Mouse (Mus musculus) midbrain, embryonic 12.5 days (tissue): ENCODE results near the gene Ing1. TPM values are rescaled to one million over a fixed set of nuclear protein-coding genes. Genes with fewer than 3 reads are reported as not detected.
"Not testable (repeated sequence)": the region's sequence is repeated elsewhere in the genome, so short reads cannot be mapped to it uniquely, and the experiment has no call there.

Experiments used
- ATAC-seq: fragments of 200-750 bp; cut with Nextera tagmentation; 2 replicates; pipeline ENCODE4 v1.8.0; 2017; ENCODE audit warnings: low read depth, moderate TSS enrichment, moderate library complexity; ENCODE audit not compliant: low FRiP score
- H3K27ac ChIP-seq: fragments of 300-500 bp; sonication (generic); replicated peaks from 2 replicates; pipeline ENCODE4 v1.5.1; 2016; ENCODE audit warnings: mild to moderate bottlenecking
- H3K27me3 ChIP-seq: fragments of 300-500 bp; sonication (generic); 2 replicates; pipeline ENCODE4 v1.6.1; 2016; ENCODE audit warnings: mild to moderate bottlenecking
- H3K36me3 ChIP-seq: fragments of 300-500 bp; sonication (generic); 2 replicates; pipeline ENCODE4 v1.6.1; 2016
- H3K4me1 ChIP-seq: fragments of 300-500 bp; sonication (generic); 2 replicates; pipeline ENCODE4 v1.6.1; 2016
- H3K4me2 ChIP-seq: fragments of 300-500 bp; sonication (generic); replicated peaks from 2 replicates; pipeline ENCODE4 v1.6.1; 2016; ENCODE audit warnings: mild to moderate bottlenecking, moderate library complexity
- H3K4me3 ChIP-seq: fragments of 300-500 bp; sonication (generic); 2 replicates; pipeline ENCODE4 v1.5.1; 2016; ENCODE audit warnings: mild to moderate bottlenecking
- H3K9ac ChIP-seq: fragments of 300-500 bp; sonication (generic); replicated peaks from 2 replicates; pipeline ENCODE4 v1.6.1; 2016; ENCODE audit warnings: mild to moderate bottlenecking, moderate library complexity
- H3K9me3 ChIP-seq: fragments of 300-500 bp; sonication (generic); 2 replicates; pipeline ENCODE4 v1.6.1; 2016; ENCODE audit warnings: mild to moderate bottlenecking
- WGBS: fragments of 180-500 bp; shearing (Covaris S2); methylation state at CpG from one replicate; pipeline ENCODE4 v1.1.7; 2016; 5-methylcytosine and 5-hydroxymethylcytosine counted together
- polyA plus RNA-seq: library from polyadenylated mRNA; unstranded; fragments of >200 nt; fragmentation: Nextera tagmentation; extraction: Ambion mirVana; gene quantifications from 2 replicates; pipeline ENCODE4 v1.2.1, GENCODE M21; 2016

Ing1 gene
- polyA plus RNA-seq, 1 experiment from 2014 or later, result 45.2 TPM

DNA sequence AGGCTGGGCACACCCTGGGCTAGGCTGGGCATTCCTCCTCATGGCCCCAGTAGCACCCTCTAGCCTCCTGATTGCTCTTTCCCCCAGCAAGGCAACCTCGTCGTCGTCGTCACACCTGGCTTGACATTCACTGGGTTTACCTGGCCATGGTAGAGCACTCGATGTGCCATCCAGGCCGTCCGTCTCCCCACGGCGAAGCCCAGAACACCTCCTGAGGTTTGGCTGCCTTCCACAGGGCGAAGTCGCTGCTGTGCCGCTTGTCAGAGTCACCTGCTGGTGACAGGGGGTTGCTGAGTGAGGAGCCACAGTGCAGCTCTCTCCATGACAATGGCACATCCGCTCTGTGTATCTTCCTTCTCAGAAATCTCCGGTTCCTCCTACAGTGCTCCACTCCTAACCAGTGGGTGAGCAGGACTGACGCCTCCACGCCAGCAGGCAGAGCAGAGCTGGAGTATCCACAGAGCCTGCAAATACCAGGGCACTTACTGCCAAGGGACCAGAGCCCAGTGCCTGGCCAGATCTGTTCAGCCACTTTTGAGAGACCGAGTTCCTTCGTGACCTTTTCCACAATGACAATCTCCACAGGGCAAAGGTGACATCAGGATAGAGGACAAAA is 25.1 kb upstream of the Ing1 start:
- H3K4me2 ChIP-seq, result no peak overlapping the region
- no peak overlapping the region for H3K9ac ChIP-seq
- no peak overlapping the region for H3K27ac ChIP-seq
- H3K4me3 ChIP-seq, result no peak overlapping the region
- no peaks in the 10 kb centered on the region for H3K27me3 ChIP-seq
- WGBS, result 76% methylated on average over 18 of the region's 18 CpGs
- H3K9me3 ChIP-seq, result no peaks in the 10 kb centered on the region
- ATAC-seq, result no peak
- peaks cover 17% of the 10 kb centered on the region for H3K36me3 ChIP-seq
- H3K4me1 ChIP-seq, result peaks cover 14% of the 10 kb centered on the region

DNA sequence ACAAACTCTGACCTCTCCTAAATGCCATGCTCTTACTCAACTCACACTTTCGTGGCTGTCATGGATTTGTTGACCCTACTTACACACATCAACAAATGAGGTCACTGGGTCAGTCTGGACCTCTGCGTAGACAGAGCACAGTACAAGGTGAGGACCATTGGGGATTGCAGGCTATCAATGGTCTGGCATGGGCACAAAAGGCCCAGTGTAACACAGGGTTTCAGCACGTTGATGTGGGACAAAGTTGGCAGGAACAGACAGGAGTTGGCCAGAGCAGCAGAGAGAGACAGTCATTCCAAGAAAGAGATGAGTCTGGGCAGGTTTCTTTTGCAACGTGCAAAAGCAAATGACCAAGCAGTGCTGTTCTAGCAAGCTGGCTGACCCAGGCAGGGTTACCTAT is 24.5 kb upstream of the Ing1 start:
- Histone ChIP-seq H3K4me2 (no peak overlapping the region), H3K27ac (no peak overlapping the region), H3K4me3 (no peak overlapping the region), H3K9ac (no peak overlapping the region), H3K4me1 (peaks cover 14% of the 10 kb centered on the region), H3K9me3 (no peaks in the 10 kb centered on the region), H3K27me3 (no peaks in the 10 kb centered on the region), H3K36me3 (peaks cover 17% of the 10 kb centered on the region)
- ATAC-seq, result no peak
- WGBS, result 63% methylated on average over 4 of the region's 4 CpGs

DNA sequence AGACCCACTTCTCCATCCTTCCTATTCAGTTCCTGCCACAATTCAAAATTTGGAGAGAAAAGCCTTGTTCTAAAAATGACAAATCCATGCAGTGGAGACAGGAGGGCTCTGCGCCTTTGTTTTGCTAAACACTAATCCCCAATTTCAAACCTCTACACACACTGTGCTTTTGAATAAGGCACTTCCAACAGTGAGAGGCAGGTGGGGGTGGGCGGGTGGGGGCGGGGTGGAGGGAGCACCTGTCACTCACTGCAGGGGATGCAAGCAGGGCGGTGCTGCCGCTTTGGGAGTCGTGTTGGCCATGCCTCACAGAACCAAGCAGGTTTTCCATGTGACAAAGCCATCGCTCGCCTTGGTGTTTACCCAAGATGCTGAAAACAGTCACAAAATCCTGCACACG is 20.9 kb upstream of the Ing1 start:
- 13% methylated on average over 9 of the region's 9 CpGs for WGBS
- H3K27me3 ChIP-seq, result no peaks in the 10 kb centered on the region
- H3K27ac ChIP-seq, result no peak overlapping the region
- H3K9me3 ChIP-seq, result no peaks in the 10 kb centered on the region
- peak; percentile 60; the same call in 1 of the 2 replicates for ATAC-seq
- peaks cover 14% of the 10 kb centered on the region for H3K4me1 ChIP-seq
- H3K9ac ChIP-seq, result no peak overlapping the region
- H3K36me3 ChIP-seq, result peaks cover 30% of the 10 kb centered on the region
- no peak overlapping the region for H3K4me2 ChIP-seq
- H3K4me3 ChIP-seq, result no peak overlapping the region

DNA sequence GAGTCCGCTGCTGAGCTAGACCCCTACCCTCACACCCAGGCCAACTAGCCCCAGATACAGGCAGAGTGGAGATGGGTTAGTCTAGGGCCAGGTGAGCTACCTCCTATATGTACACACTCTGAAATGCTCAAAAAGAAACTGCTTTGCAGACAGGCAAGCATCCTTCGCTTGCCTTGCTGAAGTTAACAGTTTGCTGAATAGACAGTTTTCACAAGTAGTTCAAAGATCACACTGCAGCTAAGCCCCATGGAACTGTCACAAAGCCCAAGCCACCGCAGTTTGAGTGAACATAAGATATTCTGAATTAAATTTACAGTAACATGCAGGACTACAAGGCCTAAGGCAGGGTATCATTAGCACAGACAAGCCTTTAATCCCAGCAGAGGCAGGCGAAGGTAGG is 16.3 kb upstream of the Ing1 start:
- no peaks in the 10 kb centered on the region for H3K9me3 ChIP-seq
- H3K4me1 ChIP-seq, result peaks cover 12% of the 10 kb centered on the region
- no peak for ATAC-seq
- H3K9ac ChIP-seq, result no peak overlapping the region
- no peak overlapping the region for H3K27ac ChIP-seq
- no peaks in the 10 kb centered on the region for H3K27me3 ChIP-seq
- WGBS, result 88% methylated on average over 4 of the region's 4 CpGs
- H3K36me3 ChIP-seq, result peaks cover 40% of the 10 kb centered on the region
- no peak overlapping the region for H3K4me2 ChIP-seq
- H3K4me3 ChIP-seq, result no peak overlapping the region

DNA sequence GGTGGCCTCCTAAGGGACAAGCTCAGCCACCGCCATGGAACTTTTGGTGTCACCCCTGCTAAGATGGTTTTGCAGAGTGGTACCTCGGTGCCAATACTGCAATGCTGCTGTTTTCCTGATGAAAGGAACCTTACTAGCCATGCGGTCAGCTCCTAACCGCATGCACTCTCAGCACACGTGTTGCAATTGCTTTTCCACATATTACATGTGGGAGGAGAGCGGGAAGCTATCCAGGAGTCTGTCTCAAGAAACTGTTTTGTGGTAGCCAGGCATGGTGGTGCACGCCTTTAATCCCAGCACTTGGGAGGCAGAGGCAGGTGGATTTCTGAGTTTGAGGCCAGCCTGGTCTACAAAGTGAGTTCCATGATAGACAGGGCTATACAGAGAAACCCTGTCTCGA is 15.2 kb upstream of the Ing1 start:
- WGBS, result 95% methylated on average over 8 of the region's 8 CpGs
- Histone ChIP-seq H3K9ac (no peak overlapping the region), H3K4me2 (no peak overlapping the region), H3K4me1 (peaks cover under 1% of the 10 kb centered on the region; the same call in 1 of the 2 replicates), H3K27me3 (no peaks in the 10 kb centered on the region), H3K27ac (no peak overlapping the region), H3K4me3 (no peak overlapping the region), H3K36me3 (peaks cover 40% of the 10 kb centered on the region), H3K9me3 (no peaks in the 10 kb centered on the region)
- no peak for ATAC-seq

DNA sequence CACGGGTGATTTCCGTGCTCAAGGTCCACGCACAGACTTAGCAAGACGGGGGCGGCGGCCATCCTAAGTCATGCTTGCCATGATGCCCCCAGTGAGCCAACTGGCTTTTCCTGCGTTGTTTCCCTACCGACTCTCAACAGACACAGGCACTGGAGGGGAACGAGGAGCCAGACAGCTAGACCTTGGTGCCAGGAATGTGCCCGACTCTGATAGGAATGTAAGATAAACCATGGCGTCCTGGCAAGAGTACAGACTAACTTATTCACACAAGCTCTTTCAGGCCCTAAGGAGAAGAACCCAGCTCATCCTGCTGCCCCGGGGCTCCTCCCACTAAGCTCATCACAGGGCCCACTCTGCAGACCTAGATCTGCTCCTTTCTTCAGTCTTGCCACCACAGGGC is 13.3 kb upstream of the Ing1 start:
- Histone ChIP-seq H3K9me3 (no peaks in the 10 kb centered on the region), H3K4me3 (no peak overlapping the region), H3K9ac (no peak overlapping the region), H3K4me2 (no peak overlapping the region), H3K27me3 (no peaks in the 10 kb centered on the region), H3K27ac (no peak overlapping the region), H3K4me1 (no peaks in the 10 kb centered on the region), H3K36me3 (peaks cover 43% of the 10 kb centered on the region)
- WGBS, result 94% methylated on average over 12 of the region's 12 CpGs
- no peak for ATAC-seq

DNA sequence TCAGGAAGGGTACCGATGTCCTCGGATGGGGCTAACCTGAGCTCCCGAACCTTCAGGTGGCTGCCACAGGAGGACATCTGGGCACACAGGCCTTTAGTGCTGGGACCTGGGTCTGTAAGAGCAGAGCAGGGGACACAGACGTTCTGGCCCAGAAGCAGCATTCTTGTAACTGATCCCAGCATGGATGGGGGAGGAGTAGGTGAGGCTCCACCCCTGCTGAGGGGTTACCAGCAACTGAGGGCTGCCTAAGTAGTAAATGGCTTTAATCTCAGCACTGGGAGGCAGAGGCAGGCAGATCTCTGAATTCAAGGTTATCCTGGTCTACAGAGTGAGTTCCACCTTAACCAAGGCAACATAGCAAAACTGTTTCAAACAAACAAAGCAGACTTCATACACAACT is 12.5 kb upstream of the Ing1 start:
- WGBS, result 88% methylated on average over 4 of the region's 4 CpGs
- Histone ChIP-seq H3K4me1 (no peaks in the 10 kb centered on the region), H3K4me2 (no peak overlapping the region), H3K4me3 (no peak overlapping the region), H3K27me3 (no peaks in the 10 kb centered on the region), H3K9ac (no peak overlapping the region), H3K36me3 (peaks cover 44% of the 10 kb centered on the region), H3K9me3 (no peaks in the 10 kb centered on the region), H3K27ac (no peak overlapping the region)
- ATAC-seq, result no peak

DNA sequence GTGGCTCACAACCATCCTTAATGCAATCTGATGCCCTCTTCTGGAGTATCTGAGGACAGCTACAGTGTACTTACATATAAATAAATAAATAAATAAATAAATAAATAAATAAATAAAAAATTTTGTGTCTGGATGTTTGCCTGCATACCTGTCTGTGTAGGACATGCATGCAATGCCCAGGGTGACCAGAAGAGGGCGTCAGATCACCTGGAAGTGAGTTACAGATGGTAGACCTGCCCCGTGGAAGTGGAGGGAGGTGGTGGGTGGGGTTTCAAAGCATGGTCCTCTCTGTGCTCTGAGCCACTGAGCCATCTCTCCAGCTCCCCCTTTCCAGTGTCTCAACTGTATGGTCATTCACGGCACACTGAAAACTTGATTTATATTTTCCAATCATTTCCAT is 11.0 kb upstream of the Ing1 start:
- Histone ChIP-seq H3K36me3 (peaks cover 32% of the 10 kb centered on the region), H3K27me3 (no peaks in the 10 kb centered on the region), H3K4me3 (no peak overlapping the region), H3K4me2 (no peak overlapping the region), H3K9ac (no peak overlapping the region), H3K9me3 (no peaks in the 10 kb centered on the region), H3K4me1 (no peaks in the 10 kb centered on the region), H3K27ac (no peak overlapping the region)
- 41% methylated on average over 3 of the region's 3 CpGs for WGBS
- no peak for ATAC-seq

DNA sequence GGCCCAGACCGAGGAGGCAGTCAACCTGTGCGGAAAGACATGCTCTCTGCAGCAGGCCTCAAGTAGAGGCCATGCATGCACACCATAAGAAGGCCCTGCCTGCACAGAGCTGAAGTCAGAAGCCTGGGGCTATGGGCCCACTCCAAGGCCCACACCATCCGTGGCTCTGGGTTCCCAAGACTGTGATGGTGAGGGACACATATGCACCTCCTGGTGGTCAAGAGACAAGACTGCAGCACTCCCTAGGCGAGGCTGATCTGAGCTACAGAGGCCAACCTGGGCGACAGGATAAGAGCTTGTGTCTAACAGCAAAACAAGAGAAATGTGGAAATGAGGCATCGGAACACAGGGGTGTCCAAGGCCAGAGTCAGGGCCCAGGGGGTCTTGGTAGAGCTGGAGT is 8.3 kb upstream of the Ing1 start:
- H3K9me3 ChIP-seq, result no peaks in the 10 kb centered on the region
- 59% methylated on average over 6 of the region's 6 CpGs for WGBS
- H3K36me3 ChIP-seq, result peaks cover 10% of the 10 kb centered on the region
- peaks cover 13% of the 10 kb centered on the region for H3K4me1 ChIP-seq
- ATAC-seq, result no peak
- H3K4me3 ChIP-seq, result no peak overlapping the region
- no peaks in the 10 kb centered on the region for H3K27me3 ChIP-seq
- no peak overlapping the region for H3K9ac ChIP-seq
- no peak overlapping the region for H3K27ac ChIP-seq
- no peak overlapping the region for H3K4me2 ChIP-seq

DNA sequence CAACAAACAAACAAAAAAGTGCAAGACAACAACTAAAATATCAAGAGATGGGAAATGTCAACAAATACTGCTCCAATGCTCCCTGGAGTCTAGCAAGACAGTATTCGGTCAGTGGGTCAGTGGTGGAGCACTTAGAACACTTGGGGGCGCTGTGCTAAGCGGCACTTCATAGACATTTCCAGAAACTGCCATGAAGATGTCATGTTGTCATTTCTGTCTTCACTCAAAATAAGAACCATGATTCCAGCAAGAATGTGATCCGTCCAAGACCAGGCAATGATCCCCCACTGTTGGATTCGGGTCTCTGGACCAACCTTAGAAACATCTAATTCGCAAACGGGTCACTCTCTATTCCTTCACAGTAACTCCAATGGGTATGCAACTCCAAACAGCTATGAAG is 5.7 kb upstream of the Ing1 start:
- H3K27ac ChIP-seq, result no peak overlapping the region
- H3K27me3 ChIP-seq, result no peaks in the 10 kb centered on the region
- peaks cover 5% of the 10 kb centered on the region; the same call in 1 of the 2 replicates for H3K36me3 ChIP-seq
- ATAC-seq, result no peak
- H3K4me2 ChIP-seq, result peak overlapping the region; percentile 80
- H3K9ac ChIP-seq, result no peak overlapping the region
- H3K9me3 ChIP-seq, result no peaks in the 10 kb centered on the region
- WGBS, result 15% methylated on average over 7 of the region's 7 CpGs
- H3K4me1 ChIP-seq, result peaks cover 25% of the 10 kb centered on the region
- H3K4me3 ChIP-seq, result peak overlapping the region; percentile 73

DNA sequence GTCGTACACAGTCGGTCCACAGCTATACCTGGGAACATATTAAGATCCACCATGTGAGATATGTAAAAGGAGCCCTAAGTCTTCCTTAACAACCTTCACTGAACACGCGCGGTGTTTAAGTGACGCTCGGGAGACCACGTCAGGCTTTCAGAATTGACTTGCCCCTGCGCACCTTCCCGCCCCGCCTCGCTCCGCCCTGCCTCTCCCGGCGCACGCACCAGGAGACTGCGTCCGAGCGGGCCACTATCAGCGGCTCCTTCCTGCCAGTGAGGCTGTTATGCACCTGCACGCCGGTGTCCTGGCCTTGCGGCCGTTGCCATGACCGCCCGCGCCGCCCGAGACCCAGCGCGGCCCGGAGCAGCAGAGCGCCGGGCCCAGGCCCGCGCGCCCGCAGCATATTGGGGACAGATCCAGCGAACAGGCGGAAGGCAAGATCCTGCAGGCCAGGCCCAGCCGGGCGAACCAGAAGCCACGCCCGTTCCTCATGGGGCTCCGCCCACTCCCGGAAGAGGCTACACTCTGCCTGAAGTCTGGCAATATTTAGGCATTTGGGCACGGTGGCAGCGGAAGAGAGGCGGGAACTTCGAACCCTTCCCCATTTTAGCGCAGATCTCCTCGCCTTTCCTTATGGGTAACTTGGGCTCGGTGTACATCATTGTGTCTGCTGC is 5.0 kb upstream of the Ing1 start, which contains the start of gene Cars2:
Gene Cars2, minus strand, starts transcription at position 503 of the 668 bp plus-strand sequence.
- H3K4me3 ChIP-seq, result peak within 1 kb of the TSS; percentile 73
- peak within 1 kb of the TSS; percentile 81 for H3K9ac ChIP-seq
- H3K36me3 ChIP-seq, result peaks cover 5% of the 10 kb centered on the region; the same call in 1 of the 2 replicates
- no peaks in the 10 kb centered on the region for H3K9me3 ChIP-seq
- peaks cover 27% of the 10 kb centered on the region for H3K4me1 ChIP-seq
- ATAC-seq, result peak; percentile 64
- peak within 1 kb of the TSS; percentile 80 for H3K4me2 ChIP-seq
- under 1% methylated on average over 53 of the region's 53 CpGs for WGBS
- no peaks in the 10 kb centered on the region for H3K27me3 ChIP-seq
- H3K27ac ChIP-seq, result peak within 1 kb of the TSS; percentile 84

DNA sequence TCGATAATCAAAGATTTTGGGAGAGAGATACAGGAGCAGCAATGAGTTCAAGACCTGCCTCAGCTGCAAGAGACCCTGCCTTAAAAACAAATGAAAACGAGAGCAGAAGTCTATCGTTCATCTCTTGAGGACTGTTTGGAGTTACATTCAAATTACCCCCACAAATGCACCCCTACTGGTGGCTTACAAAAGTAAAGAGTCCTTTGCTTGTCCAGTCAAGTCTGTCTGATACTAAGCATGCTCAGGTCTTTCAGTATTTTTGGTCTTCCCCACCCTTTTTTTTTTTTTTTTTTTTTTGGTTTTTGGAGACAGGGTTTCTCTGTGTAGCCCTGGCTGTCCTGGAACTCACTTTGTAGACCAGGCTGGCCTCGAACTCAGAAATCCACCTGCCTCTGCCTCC is 3.9 kb upstream of the Ing1 start:
- H3K4me3 ChIP-seq, result not testable (repeated sequence)

More for the DNA sequence above, 3.9 kb upstream of the Ing1 start:
- ATAC-seq, H3K9me3 ChIP-seq, H3K9ac ChIP-seq, H3K36me3 ChIP-seq, H3K27me3 ChIP-seq, H3K4me2 ChIP-seq, H3K27ac ChIP-seq: not testable (repeated sequence)
- H3K4me1 ChIP-seq, result peaks cover 27% of the 10 kb centered on the region
- WGBS, result 83% methylated on average over 4 of the region's 4 CpGs
